Mouse (Mus musculus) ES-E14 (cell line): ENCODE results near the gene Lpin3.

ENCODE experiments used
- CHD2 ChIP-seq: IDR thresholded peaks from 2 replicates; pipeline ENCODE4 v1.6.1; 2014; ENCODE audit warnings: mild to moderate bottlenecking, low read depth, low read length, inconsistent platforms
- HCFC1 ChIP-seq: IDR thresholded peaks from 2 replicates; pipeline ENCODE4 v1.6.1; 2012; ENCODE audit warnings: low read length, inconsistent platforms, borderline replicate concordance; ENCODE audit not compliant: insufficient read depth
- MAFK ChIP-seq: IDR thresholded peaks from 2 replicates; pipeline ENCODE4 v1.6.1; 2014; ENCODE audit warnings: mild to moderate bottlenecking, low read depth, low read length, inconsistent platforms; ENCODE audit not compliant: insufficient read depth

DNA sequence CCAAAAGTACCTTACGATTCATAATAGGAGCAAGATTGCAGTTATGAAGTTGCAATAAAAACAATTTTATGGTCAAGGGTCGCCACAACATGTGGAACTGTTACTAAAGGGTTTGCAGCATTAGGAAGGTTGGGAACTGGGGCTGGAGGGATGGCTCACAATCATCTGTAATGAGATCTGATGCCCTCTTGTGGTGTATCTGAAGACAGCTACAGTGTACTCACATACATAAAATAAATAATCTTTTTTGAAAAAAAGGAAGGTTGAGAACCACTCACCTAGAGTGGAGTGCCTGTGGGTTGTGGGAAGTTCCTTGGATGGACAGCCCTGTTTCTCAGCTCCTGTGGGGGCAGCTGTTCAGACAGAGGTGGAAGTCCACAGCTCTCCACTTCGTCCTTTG, 62.0 kb downstream of the Lpin3 start:
- TF ChIP-seq CHD2: no peak
- TF ChIP-seq HCFC1: no peak
- TF ChIP-seq MAFK: no peak
